Mouse (Mus musculus) kidney, postnatal 0 days (tissue): ENCODE measurements at regions not wholly inside any gene's neighbourhood (a gene's known extent, or its start where the extent isn't known, plus 50 kb on each side); places are given as distances from the start of the nearest gene placed in this dataset.

Experiments used
- ATAC-seq: fragments of 200-750 bp; cut with Nextera tagmentation; replicated peaks from 2 replicates; pipeline ENCODE4 v1.8.0; 2017; ENCODE audit warnings: low read depth, moderate number of reproducible peaks, moderate TSS enrichment, moderate library complexity; ENCODE audit not compliant: low FRiP score
- DNase-seq: peaks from one replicate; pipeline ENCODE4 v3.0.0-alpha.2; 2016; ENCODE audit warnings: low spot score
- H3K27ac ChIP-seq: fragments of 300-500 bp; sonication (generic); 2 replicates; pipeline ENCODE4 v1.5.1; 2014; ENCODE audit warnings: mild to moderate bottlenecking
- H3K27me3 ChIP-seq: fragments of 300-500 bp; sonication (generic); 2 replicates; pipeline ENCODE4 v1.6.1; 2014; ENCODE audit warnings: low read length, mixed read lengths; ENCODE audit not compliant: insufficient read depth
- H3K36me3 ChIP-seq: fragments of 300-500 bp; sonication (generic); 2 replicates; pipeline ENCODE4 v1.6.1; 2014; ENCODE audit warnings: low read length, mixed read lengths; ENCODE audit not compliant: insufficient read depth
- H3K4me1 ChIP-seq: fragments of 300-500 bp; sonication (generic); replicated peaks from 2 replicates; pipeline ENCODE4 v1.6.1; 2014; ENCODE audit warnings: antibody characterized with exemption, low read length, mixed read lengths; ENCODE audit not compliant: insufficient read depth
- H3K4me2 ChIP-seq: fragments of 300-500 bp; sonication (generic); 2 replicates; pipeline ENCODE4 v1.6.1; 2014; ENCODE audit warnings: mild to moderate bottlenecking, low read length, moderate library complexity, mixed read lengths
- H3K4me3 ChIP-seq: fragments of 300-500 bp; sonication (generic); replicated peaks from 2 replicates; pipeline ENCODE4 v1.5.1; 2014; ENCODE audit warnings: low read depth, low read length
- H3K9ac ChIP-seq: fragments of 300-500 bp; sonication (generic); 2 replicates; pipeline ENCODE4 v1.6.1; 2014; ENCODE audit warnings: low read depth, low read length
- H3K9me3 ChIP-seq: fragments of 300-500 bp; sonication (generic); replicated peaks from 2 replicates; pipeline ENCODE4 v1.6.1; 2016; ENCODE audit warnings: low read length, inconsistent platforms, mixed read lengths
- CTCF ChIP-seq: IDR thresholded peaks from 2 replicates; pipeline ENCODE4 v1.5.1; 2016; ENCODE audit warnings: antibody characterized with exemption, low read depth, mild to moderate bottlenecking, moderate library complexity
- WGBS: fragments of 180-500 bp; shearing (Covaris S2); extraction: QIAGEN DNeasy Blood & Tissue Kit; methylation state at CpG from one replicate; pipeline ENCODE4 v1.1.7; 2014; 5-methylcytosine and 5-hydroxymethylcytosine counted together

GRCm38 (mm10) chr2:144135586-144135985, 102.7 kb downstream of the Banf2 start:
- Histone ChIP-seq H3K27me3 (no peaks in the 10 kb centered on the region), H3K9ac (no peak overlapping the region), H3K9me3 (no peaks in the 10 kb centered on the region), H3K4me1 (0 out of 2 replicates have a peak, but pooled peaks cover 4% of the 10 kb centered on the region), H3K4me2 (no peak overlapping the region), H3K4me3 (no peak overlapping the region), H3K36me3 (no peaks in the 10 kb centered on the region), H3K27ac (no peak overlapping the region)
- no peak for TF ChIP-seq CTCF
- ATAC-seq, result no peak
- 77% methylated on average over 1 of the region's 1 CpGs for WGBS
- DNase-seq, result no peak

- H3K4me1 ChIP-seq, result no peaks in the 10 kb centered on the region
These were observed 110.9 kb downstream of the Banf2 start for GRCm38 (mm10) chr2:144143620-144144384.

GRCm38 (mm10) chr2:144144486-144145136, 111.8 kb downstream of the Banf2 start:
- no peak overlapping the region for H3K9ac ChIP-seq
- no peaks in the 10 kb centered on the region for H3K4me1 ChIP-seq
- DNase-seq (no peak), ATAC-seq (no peak)
- H3K4me3 ChIP-seq, result no peak overlapping the region
- no peak for TF ChIP-seq CTCF
- no peaks in the 10 kb centered on the region for H3K27me3 ChIP-seq
- no peaks in the 10 kb centered on the region for H3K9me3 ChIP-seq
- H3K36me3 ChIP-seq, result no peaks in the 10 kb centered on the region
- WGBS, result 65% methylated on average over 5 of the region's 5 CpGs
- H3K27ac ChIP-seq, result no peak overlapping the region
- H3K4me2 ChIP-seq, result no peak overlapping the region

More at GRCm38 (mm10) chr2:144143620-144144384, 110.9 kb downstream of the Banf2 start:
- no peak for DNase-seq
- Histone ChIP-seq H3K27ac (no peak overlapping the region), H3K9ac (no peak overlapping the region), H3K4me2 (no peak overlapping the region), H3K9me3 (no peaks in the 10 kb centered on the region), H3K27me3 (no peaks in the 10 kb centered on the region), H3K4me3 (no peak overlapping the region), H3K36me3 (no peaks in the 10 kb centered on the region)
- no peak for ATAC-seq
- WGBS, result 83% methylated on average over 9 of the region's 9 CpGs
- no peak for TF ChIP-seq CTCF

- 61% methylated on average over 7 of the region's 7 CpGs for WGBS
- Histone ChIP-seq H3K9ac (no peak overlapping the region), H3K9me3 (no peaks in the 10 kb centered on the region), H3K4me2 (no peak overlapping the region), H3K27ac (no peak overlapping the region), H3K27me3 (no peaks in the 10 kb centered on the region), H3K4me3 (no peak overlapping the region), H3K36me3 (no peaks in the 10 kb centered on the region), H3K4me1 (peaks cover 26% of the 10 kb centered on the region)
- DNase-seq (no peak), ATAC-seq (no peak)
- no peak for TF ChIP-seq CTCF
These were observed 113.8 kb upstream of the Mgme1 start for GRCm38 (mm10) chr2:144156456-144157211.

GRCm38 (mm10) chr2:144157343-144157742, 113.1 kb upstream of the Mgme1 start:
- Histone ChIP-seq H3K4me1 (peaks cover 27% of the 10 kb centered on the region), H3K27me3 (no peaks in the 10 kb centered on the region), H3K4me2 (no peak overlapping the region), H3K27ac (no peak overlapping the region), H3K4me3 (no peak overlapping the region), H3K9ac (no peak overlapping the region), H3K36me3 (no peaks in the 10 kb centered on the region), H3K9me3 (no peaks in the 10 kb centered on the region)
- 27% methylated on average over 2 of the region's 2 CpGs for WGBS
- DNase-seq (no peak), ATAC-seq (no peak)
- TF ChIP-seq CTCF, result no peak

- H3K27ac ChIP-seq, result no peak overlapping the region
- no peak overlapping the region for H3K9ac ChIP-seq
- no peak overlapping the region for H3K4me2 ChIP-seq
- no peaks in the 10 kb centered on the region for H3K27me3 ChIP-seq
- no peak for TF ChIP-seq CTCF
- H3K4me1 ChIP-seq, result peaks cover 31% of the 10 kb centered on the region
- 50% methylated on average over 8 of the region's 8 CpGs for WGBS
- no peaks in the 10 kb centered on the region for H3K36me3 ChIP-seq
- H3K4me3 ChIP-seq, result no peak overlapping the region
- no peak for ATAC-seq
- no peaks in the 10 kb centered on the region for H3K9me3 ChIP-seq
- DNase-seq, result no peak
These were observed 112.2 kb upstream of the Mgme1 start for GRCm38 (mm10) chr2:144158256-144158655.
